Mouse (Mus musculus) intestine, embryonic 15.5 days (tissue): ENCODE measurements around the gene Adprhl1. TPM values are rescaled to one million over a fixed set of nuclear protein-coding genes. Genes with fewer than 3 reads are reported as not detected.

Experiments used
- ATAC-seq: fragments of 200-750 bp; cut with Nextera tagmentation; 2 replicates; pipeline ENCODE4 v1.8.0; 2017; ENCODE audit warnings: moderate TSS enrichment, moderate library complexity
- H3K27ac ChIP-seq: fragments of 300-500 bp; sonication (generic); 2 replicates; pipeline ENCODE4 v1.5.1; 2015; ENCODE audit warnings: mild to moderate bottlenecking, inconsistent platforms
- H3K27me3 ChIP-seq: fragments of 300-500 bp; sonication (generic); replicated peaks from 2 replicates; pipeline ENCODE4 v1.6.1; 2015; ENCODE audit warnings: inconsistent platforms
- H3K36me3 ChIP-seq: fragments of 300-500 bp; sonication (generic); 2 replicates; pipeline ENCODE4 v1.6.1; 2015; ENCODE audit warnings: inconsistent platforms
- H3K4me1 ChIP-seq: fragments of 300-500 bp; sonication (generic); replicated peaks from 2 replicates; pipeline ENCODE4 v1.6.1; 2015; ENCODE audit warnings: inconsistent platforms
- H3K4me2 ChIP-seq: fragments of 300-500 bp; sonication (generic); replicated peaks from 2 replicates; pipeline ENCODE4 v1.6.1; 2015; ENCODE audit warnings: mild to moderate bottlenecking, inconsistent platforms
- H3K4me3 ChIP-seq: fragments of 300-500 bp; sonication (generic); replicated peaks from 2 replicates; pipeline ENCODE4 v1.5.1; 2015; ENCODE audit warnings: inconsistent platforms
- H3K9ac ChIP-seq: fragments of 300-500 bp; sonication (generic); 2 replicates; pipeline ENCODE4 v1.6.1; 2015; ENCODE audit warnings: inconsistent platforms
- H3K9me3 ChIP-seq: fragments of 300-500 bp; sonication (generic); 2 replicates; pipeline ENCODE4 v1.6.1; 2016; ENCODE audit warnings: inconsistent platforms
- WGBS: fragments of 180-500 bp; shearing (Covaris S2); methylation state at CpG from one replicate; pipeline ENCODE4 v1.1.7; 2015; 5-methylcytosine and 5-hydroxymethylcytosine counted together
- polyA plus RNA-seq: library from polyadenylated mRNA; unstranded; fragments of >200 nt; fragmentation: Nextera tagmentation; extraction: Ambion mirVana; gene quantifications from 2 replicates; pipeline ENCODE4 v1.2.1, GENCODE M21; 2015

Gene Adprhl1
- polyA plus RNA-seq, 1 experiment from 2014 or later: 0.24 TPM

DNA sequence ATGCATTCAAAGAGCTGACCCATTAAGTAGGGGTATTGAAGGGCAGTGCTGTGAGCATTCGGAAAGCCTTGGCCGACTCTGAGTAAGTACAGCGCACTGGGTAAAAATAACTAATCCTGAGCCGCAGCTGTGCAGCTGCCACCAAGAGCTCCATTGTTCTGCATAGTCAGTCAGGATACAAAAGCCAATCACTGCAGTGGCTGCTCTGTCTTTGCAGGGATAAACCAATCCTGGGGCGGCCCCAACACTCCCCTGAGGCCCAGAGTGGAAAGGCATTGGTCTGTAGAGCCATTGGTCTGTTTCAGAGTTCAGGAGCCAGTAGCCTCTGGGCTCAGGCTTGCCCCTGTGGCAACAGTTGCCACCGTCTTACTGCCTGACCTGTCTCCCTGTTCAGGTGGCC, 27.7 kb downstream of the Adprhl1 start:
- Histone ChIP-seq H3K36me3 (no peaks in the 10 kb centered on the region), H3K27me3 (no peaks in the 10 kb centered on the region), H3K4me3 (no peak overlapping the region), H3K27ac (no peak overlapping the region), H3K4me2 (no peak overlapping the region), H3K4me1 (no peaks in the 10 kb centered on the region), H3K9ac (no peak overlapping the region), H3K9me3 (no peaks in the 10 kb centered on the region)
- 74% methylated on average over 6 of the region's 6 CpGs for whole genome bisulfite sequencing
- no peak for ATAC-seq

DNA sequence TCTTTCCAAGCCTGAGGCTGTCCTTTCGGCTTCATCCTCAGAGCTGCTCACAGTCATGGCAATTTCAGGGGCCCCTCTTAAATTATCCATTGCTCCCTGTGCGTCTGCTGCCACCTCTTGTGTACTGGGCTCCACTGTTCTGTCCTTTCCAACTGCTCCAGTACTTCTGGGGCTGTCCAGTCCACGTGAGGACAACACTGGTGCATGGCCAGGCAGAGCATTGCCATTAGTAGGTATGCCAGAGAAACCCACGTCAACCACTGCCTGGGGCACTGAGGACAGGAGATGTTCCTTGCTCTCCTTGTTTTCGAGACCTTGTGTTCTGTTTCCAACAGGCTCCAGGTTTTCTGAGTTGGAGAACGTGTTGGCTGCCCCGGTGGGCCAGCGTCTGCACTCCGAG, 29.5 kb downstream of the Adprhl1 start:
- ATAC-seq: no peak
- Histone ChIP-seq H3K27ac (no peak overlapping the region), H3K27me3 (no peaks in the 10 kb centered on the region), H3K9ac (no peak overlapping the region), H3K4me3 (no peak overlapping the region), H3K36me3 (no peaks in the 10 kb centered on the region), H3K4me2 (no peak overlapping the region), H3K9me3 (no peaks in the 10 kb centered on the region), H3K4me1 (no peaks in the 10 kb centered on the region)
- 81% methylated on average over 9 of the region's 9 CpGs for WGBS

DNA sequence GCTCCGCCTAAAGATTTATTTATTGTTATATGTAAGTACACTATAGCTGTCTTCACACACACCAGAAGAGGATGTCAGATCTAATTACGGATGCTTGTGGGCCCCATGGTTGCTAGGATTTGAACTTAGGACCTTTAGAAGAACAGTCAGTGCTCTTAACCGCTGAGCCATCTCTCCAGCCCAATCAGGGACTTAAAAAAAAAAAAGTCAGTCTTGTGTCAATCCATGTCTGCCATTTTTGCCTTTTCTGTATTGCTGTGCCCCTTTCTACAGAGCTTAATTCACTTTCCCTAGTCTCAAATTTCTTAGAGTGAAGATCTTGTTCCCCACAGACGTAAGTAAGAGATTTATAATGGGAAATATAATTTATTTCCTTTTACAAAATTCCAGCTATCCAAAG, 35.5 kb downstream of the Adprhl1 start:
- whole genome bisulfite sequencing: 77% methylated on average over 4 of the region's 4 CpGs

DNA sequence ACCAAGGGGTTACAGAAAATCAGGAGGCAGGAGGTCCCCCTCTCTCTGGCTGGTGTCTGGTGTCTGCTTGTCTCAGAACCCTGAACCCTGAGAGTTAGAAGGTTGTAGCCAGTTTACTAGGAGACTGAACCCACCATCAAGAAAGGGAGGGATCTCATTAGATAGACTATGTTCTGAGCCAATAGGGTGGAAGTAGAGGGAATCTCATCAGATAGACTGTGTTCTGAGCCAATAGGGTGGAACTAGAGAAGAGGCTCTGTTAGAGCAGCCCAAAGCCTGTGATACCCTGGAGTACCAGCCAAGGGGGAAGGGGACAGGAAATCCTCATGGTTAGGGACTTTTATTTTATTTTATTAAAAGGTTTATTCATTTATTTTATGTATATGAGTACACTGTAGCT, 36.0 kb downstream of the Adprhl1 start:
- ATAC-seq: no peak

More for the DNA sequence above, 35.5 kb downstream of the Adprhl1 start:
- Histone ChIP-seq H3K36me3 (no peaks in the 10 kb centered on the region), H3K27me3 (no peaks in the 10 kb centered on the region), H3K4me2 (no peak overlapping the region), H3K9ac (no peak overlapping the region), H3K9me3 (no peaks in the 10 kb centered on the region), H3K4me3 (no peak overlapping the region), H3K4me1 (peaks cover 5% of the 10 kb centered on the region), H3K27ac (no peak overlapping the region)
- no peak for ATAC-seq

DNA sequence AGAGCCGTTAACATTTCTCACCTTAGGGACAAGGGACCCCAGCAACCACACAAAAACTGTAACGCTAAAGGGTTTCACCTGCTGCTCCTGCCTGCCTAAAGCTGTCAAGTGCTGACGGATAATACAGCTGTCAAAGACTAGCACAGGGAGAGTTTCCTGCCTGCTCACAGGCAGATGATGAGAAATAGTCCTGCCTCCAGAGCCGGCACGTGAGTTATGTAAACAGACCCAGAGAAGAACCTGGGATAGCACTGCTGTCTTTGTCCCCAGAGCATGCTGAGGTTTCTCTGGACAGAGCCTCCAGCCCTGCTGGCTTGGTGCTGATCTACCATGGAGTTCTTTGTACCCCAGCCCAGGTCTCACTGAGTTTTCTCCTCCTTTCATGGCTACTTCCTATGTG, 36.9 kb downstream of the Adprhl1 start:
- Histone ChIP-seq H3K4me3 (no peak overlapping the region), H3K27ac (no peak overlapping the region), H3K4me2 (no peak overlapping the region), H3K36me3 (no peaks in the 10 kb centered on the region), H3K9ac (no peak overlapping the region), H3K4me1 (peaks cover 9% of the 10 kb centered on the region), H3K9me3 (no peaks in the 10 kb centered on the region), H3K27me3 (no peaks in the 10 kb centered on the region)
- 13% methylated on average over 5 of the region's 5 CpGs for WGBS
- no peak for ATAC-seq

More for the DNA sequence above, 36.0 kb downstream of the Adprhl1 start:
- Histone ChIP-seq H3K36me3 (no peaks in the 10 kb centered on the region), H3K27ac (no peak overlapping the region), H3K4me3 (no peak overlapping the region), H3K4me1 (peaks cover 8% of the 10 kb centered on the region), H3K9ac (no peak overlapping the region), H3K27me3 (no peaks in the 10 kb centered on the region), H3K9me3 (no peaks in the 10 kb centered on the region), H3K4me2 (no peak overlapping the region)

DNA sequence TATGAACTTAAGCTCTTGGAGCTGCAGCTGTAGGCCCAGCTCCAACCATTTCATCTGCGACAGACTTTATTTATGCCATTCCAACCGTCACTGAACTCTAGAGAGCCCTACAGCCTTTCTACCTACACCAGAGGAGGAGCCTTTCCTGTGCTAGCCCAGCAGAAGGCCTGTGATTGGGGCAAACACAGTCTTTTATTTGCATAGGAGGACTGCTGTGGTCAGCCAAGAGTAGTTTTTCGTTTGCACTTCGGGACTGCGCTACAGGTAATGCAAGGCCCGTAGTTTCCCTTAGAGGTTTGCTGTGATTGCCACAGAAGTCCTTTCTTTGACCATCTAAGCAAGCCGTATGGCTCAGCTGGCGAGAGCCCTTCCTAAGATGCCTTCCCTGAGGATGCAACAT, 37.6 kb downstream of the Adprhl1 start:
- peaks cover 9% of the 10 kb centered on the region for H3K4me1 ChIP-seq
- no peak overlapping the region for H3K4me2 ChIP-seq
- no peak overlapping the region for H3K9ac ChIP-seq
- no peak for ATAC-seq
- H3K36me3 ChIP-seq: no peaks in the 10 kb centered on the region
- H3K4me3 ChIP-seq: no peak overlapping the region
- WGBS: 57% methylated on average over 8 of the region's 8 CpGs
- no peaks in the 10 kb centered on the region for H3K9me3 ChIP-seq
- H3K27me3 ChIP-seq: no peaks in the 10 kb centered on the region
- H3K27ac ChIP-seq: no peak overlapping the region

DNA sequence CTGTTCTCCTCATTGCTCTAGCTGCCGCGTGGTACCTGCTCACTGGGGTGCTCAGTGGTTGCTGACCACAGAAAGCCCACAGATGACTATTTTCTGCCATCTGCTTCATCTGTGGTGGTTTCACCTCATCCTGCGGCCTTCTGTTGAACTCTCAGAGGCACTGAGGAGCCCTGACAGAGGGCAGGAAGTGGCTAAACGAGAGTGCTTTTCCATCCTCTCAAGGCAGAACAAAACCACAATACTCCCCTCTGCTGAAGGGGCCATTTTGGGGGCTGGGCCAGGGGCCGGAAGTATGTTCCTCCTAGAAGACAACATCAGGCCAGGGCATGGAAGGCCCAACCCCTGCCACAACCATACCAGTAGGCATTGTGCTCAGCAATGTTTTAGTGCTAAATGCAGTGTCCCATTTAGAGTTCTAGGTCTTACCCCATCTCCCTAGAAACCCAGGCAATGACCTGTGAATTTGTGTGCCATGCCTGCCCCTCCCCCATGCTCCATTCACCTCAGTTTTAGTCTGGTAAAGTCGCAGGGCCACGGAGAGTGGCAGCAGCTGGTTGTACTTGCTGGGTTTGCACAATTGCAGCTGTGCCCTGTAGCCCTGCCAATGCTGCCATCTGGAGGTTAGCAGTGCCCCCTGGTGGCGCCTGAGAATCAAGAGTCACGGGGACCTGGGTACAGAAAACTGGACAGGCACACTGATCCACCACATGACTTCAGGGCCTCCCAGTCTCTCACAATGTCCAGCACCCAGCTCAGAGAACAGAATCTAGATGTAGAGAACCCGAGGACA, 40.3 kb downstream of the Adprhl1 start:
- Histone ChIP-seq H3K9ac (no peak overlapping the region), H3K27ac (no peak overlapping the region), H3K27me3 (no peaks in the 10 kb centered on the region), H3K9me3 (no peaks in the 10 kb centered on the region), H3K4me3 (no peak overlapping the region), H3K4me2 (peak overlapping the region; percentile 35; the same call in 1 of the 2 replicates), H3K36me3 (no peaks in the 10 kb centered on the region), H3K4me1 (peaks cover 10% of the 10 kb centered on the region)
- 22% methylated on average over 10 of the region's 10 CpGs for WGBS
- peak; percentile 85 for ATAC-seq

DNA sequence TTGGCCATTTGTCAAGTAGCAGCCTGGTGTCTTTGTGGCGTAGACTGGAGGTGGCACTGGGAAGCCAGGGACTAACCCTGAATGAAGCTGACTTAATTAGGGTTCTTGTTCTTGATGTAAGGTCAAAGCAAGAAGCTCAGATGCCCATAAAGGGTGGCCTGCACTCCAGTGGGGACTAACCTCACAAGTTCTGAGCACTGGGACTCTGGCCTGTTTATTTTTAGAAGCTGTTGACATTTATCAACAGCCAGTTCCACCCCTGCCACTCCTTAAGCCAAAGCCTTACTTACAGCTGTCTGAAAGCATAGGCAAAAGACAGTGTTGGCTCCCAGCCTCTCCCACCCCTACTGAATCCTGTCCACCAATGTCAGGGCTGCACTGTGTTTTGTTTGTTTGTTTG, 44.2 kb downstream of the Adprhl1 start:
- no peak for ATAC-seq
- H3K27me3 ChIP-seq: no peaks in the 10 kb centered on the region
- H3K4me2 ChIP-seq: no peak overlapping the region
- H3K4me1 ChIP-seq: peaks cover 10% of the 10 kb centered on the region
- no peak overlapping the region for H3K27ac ChIP-seq
- H3K36me3 ChIP-seq: no peaks in the 10 kb centered on the region
- H3K9ac ChIP-seq: no peak overlapping the region
- no peak overlapping the region for H3K4me3 ChIP-seq
- 49% methylated on average over 1 of the region's 1 CpGs for WGBS
- H3K9me3 ChIP-seq: no peaks in the 10 kb centered on the region

DNA sequence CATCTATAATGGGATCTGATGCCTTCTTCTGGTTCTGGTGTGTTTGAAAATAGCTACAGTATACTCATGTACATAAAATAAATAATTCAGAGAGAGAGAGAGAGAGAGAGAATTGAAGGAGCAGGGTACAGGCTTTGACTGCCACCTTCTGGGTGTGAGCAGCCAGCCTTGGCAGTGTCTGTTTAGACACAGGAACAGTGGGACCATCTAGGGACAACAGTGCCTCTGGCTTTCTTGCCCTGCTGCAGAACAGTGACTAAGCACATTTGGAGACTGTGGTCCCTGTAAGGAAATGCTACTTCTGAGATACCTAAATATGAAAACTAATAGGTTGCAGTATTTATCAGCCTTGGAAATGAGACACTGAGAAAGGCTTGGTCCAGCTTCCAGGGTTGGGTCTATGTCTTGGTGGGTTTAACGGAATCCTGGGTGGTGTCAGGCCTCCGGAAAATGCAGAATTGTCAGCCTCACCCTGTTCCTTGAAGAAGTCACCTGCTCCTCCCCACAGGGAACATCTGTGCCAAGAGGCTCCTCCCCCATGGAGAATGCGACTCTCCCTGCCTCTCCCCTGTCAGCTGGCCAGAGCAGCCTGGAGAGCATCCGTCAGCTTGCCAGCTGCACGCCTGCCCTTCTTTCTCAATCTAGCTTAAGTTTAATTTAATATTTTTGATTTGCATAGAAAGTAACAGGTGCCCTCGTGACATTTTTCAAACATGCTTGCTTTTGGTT, 45.2 kb downstream of the Adprhl1 start:
- H3K27me3 ChIP-seq: no peaks in the 10 kb centered on the region
- H3K4me1 ChIP-seq: peaks cover 11% of the 10 kb centered on the region
- no peak overlapping the region for H3K4me3 ChIP-seq
- H3K27ac ChIP-seq: no peak overlapping the region
- no peaks in the 10 kb centered on the region for H3K36me3 ChIP-seq
- ATAC-seq: no peak
- H3K4me2 ChIP-seq: no peak overlapping the region
- H3K9ac ChIP-seq: no peak overlapping the region
- WGBS: 39% methylated on average over 6 of the region's 6 CpGs
- no peaks in the 10 kb centered on the region for H3K9me3 ChIP-seq

DNA sequence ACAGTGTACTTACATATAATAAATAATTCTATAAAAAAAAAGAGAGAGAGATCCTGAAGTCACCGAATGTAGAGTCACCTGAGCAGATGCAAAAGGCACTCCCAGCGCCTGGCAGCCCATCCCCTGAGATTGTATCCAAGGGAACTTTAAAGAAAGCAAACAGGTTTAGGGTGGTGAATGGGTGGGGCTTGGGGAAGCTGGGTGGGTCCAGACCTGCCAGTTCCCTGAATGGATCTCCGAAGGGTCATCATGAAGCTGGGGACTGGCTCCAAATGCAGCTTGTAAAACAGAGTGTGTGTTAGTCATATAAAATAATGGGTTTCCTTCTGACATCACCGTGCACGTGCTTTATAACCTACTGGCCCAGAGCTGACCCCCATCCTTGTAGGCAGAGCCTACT, 47.7 kb downstream of the Adprhl1 start:
- no peak overlapping the region for H3K4me3 ChIP-seq
- 22% methylated on average over 5 of the region's 5 CpGs for WGBS
- no peaks in the 10 kb centered on the region for H3K36me3 ChIP-seq
- ATAC-seq: peak; percentile 60
- H3K9me3 ChIP-seq: no peaks in the 10 kb centered on the region
- no peak overlapping the region for H3K27ac ChIP-seq
- H3K27me3 ChIP-seq: no peaks in the 10 kb centered on the region
- peaks cover 4% of the 10 kb centered on the region for H3K4me1 ChIP-seq
- no peak overlapping the region for H3K9ac ChIP-seq
- no peak overlapping the region for H3K4me2 ChIP-seq

DNA sequence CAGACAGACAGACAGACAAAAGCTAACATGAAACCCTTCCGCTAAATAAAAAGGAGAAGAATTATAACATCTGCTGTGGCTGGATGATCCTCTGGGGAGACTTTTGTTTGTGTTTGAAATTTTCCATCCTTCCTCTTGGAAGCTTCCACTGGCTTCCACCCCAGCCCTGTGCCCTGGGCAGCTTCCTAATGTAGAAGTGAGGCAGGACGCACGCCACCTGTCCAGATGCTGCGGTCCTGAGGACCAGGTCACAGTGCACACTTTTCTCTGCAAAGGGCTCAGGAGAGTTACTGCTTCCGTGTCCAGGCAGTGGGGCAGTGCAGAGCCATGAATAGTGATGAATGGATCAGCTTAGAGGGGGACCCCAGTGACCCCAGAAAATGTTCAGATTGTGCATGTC, 48.7 kb downstream of the Adprhl1 start:
- Histone ChIP-seq H3K4me3 (no peak overlapping the region), H3K4me2 (no peak overlapping the region), H3K4me1 (peaks cover 4% of the 10 kb centered on the region), H3K36me3 (no peaks in the 10 kb centered on the region), H3K9me3 (no peaks in the 10 kb centered on the region), H3K27ac (no peak overlapping the region), H3K9ac (no peak overlapping the region), H3K27me3 (peaks cover 7% of the 10 kb centered on the region; the same call in 1 of the 2 replicates)
- WGBS: 75% methylated on average over 5 of the region's 5 CpGs
- no peak for ATAC-seq

DNA sequence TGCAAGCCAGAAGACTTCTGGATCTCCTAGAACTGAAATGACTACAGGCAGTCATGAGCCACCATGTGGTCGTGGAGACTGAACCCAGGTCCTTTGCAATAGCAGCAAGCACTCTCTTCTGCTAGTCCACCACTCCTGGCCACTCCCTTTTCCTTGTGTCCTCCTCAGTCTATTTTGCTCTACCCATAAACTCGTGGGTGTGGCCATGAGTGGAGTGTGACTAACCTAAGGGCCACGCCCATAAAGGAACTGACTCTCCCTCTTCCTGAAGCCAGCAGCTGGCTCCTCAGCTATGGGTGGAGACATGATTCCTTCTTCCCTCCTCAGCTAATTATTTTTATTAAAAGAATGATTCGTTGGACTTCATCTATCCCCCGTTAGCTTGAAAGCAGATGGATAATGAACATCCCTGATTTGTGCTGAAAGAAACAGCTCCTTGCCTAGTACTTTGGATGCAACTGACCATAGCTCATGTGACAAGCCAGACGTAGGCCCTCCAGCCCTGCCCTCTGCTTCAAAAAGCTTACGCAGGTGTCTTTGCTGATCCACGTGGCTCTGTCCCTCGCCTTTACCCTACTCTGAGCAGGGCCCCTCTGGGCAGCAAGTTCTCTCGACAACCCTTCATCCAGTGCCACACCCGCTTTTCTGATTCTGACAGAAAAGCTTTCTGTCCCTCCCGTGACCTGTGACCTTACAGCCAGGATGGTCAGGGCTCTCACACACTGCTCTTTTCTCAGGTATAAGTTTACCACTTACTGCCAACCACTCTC, 49.4 kb downstream of the Adprhl1 start:
- Histone ChIP-seq H3K9ac (no peak overlapping the region), H3K4me1 (peaks cover 4% of the 10 kb centered on the region), H3K27ac (no peak overlapping the region; the same call in 1 of the 2 replicates), H3K4me2 (no peak overlapping the region), H3K9me3 (no peaks in the 10 kb centered on the region), H3K4me3 (no peak overlapping the region), H3K36me3 (no peaks in the 10 kb centered on the region), H3K27me3 (peaks cover 10% of the 10 kb centered on the region; the same call in 1 of the 2 replicates)
- ATAC-seq: peak; percentile 68
- WGBS: 60% methylated on average over 12 of the region's 12 CpGs
